Mouse (Mus musculus) heart, embryonic 11.5 days (tissue): ENCODE results near the gene Prkce. TPM values are rescaled to one million over a fixed set of nuclear protein-coding genes. Genes with fewer than 3 reads are reported as not detected.
"Not testable (repeated sequence)": the region's sequence is repeated elsewhere in the genome, so short reads cannot be mapped to it uniquely, and the experiment has no call there.

Experiments used
- ATAC-seq: fragments of 200-750 bp; cut with Nextera tagmentation; replicated peaks from 2 replicates; pipeline ENCODE4 v1.8.0; 2017; ENCODE audit warnings: moderate library complexity; ENCODE audit not compliant: insufficient number of reproducible peaks, low FRiP score, low TSS enrichment
- H3K27ac ChIP-seq: fragments of 300-500 bp; sonication (generic); 2 replicates; pipeline ENCODE4 v1.5.1; 2014; ENCODE audit warnings: mild to moderate bottlenecking, low read depth, low read length
- H3K27me3 ChIP-seq: fragments of 300-500 bp; sonication (generic); 2 replicates; pipeline ENCODE4 v1.6.1; 2014; ENCODE audit warnings: mild to moderate bottlenecking, low read length, mixed read lengths; ENCODE audit not compliant: control insufficient read depth, insufficient read depth
- H3K36me3 ChIP-seq: fragments of 300-500 bp; sonication (generic); 2 replicates; pipeline ENCODE4 v1.6.1; 2014; ENCODE audit warnings: mild to moderate bottlenecking, low read length, moderate library complexity, mixed read lengths; ENCODE audit not compliant: control insufficient read depth, insufficient read depth
- H3K4me1 ChIP-seq: fragments of 300-500 bp; sonication (generic); 2 replicates; pipeline ENCODE4 v1.6.1; 2014; ENCODE audit warnings: low read length; ENCODE audit not compliant: control insufficient read depth, insufficient read depth
- H3K4me2 ChIP-seq: fragments of 300-500 bp; sonication (generic); 2 replicates; pipeline ENCODE4 v1.6.1; 2014; ENCODE audit warnings: mild to moderate bottlenecking, moderate library complexity
- H3K4me3 ChIP-seq: fragments of 300-500 bp; sonication (generic); 2 replicates; pipeline ENCODE4 v1.5.1; 2014; ENCODE audit warnings: low read depth, low read length
- H3K9ac ChIP-seq: fragments of 300-500 bp; sonication (generic); 2 replicates; pipeline ENCODE4 v1.6.1; 2014; ENCODE audit warnings: mild to moderate bottlenecking, low read depth, low read length, moderate library complexity
- H3K9me3 ChIP-seq: fragments of 300-500 bp; sonication (generic); replicated peaks from 2 replicates; pipeline ENCODE4 v1.6.1; 2016; ENCODE audit warnings: low read length; ENCODE audit not compliant: control insufficient read depth
- WGBS: fragments of 180-500 bp; shearing (Covaris S2); extraction: QIAGEN DNeasy Blood & Tissue Kit; methylation state at CpG from one replicate; pipeline ENCODE4 v1.1.7; 2014; ENCODE audit not compliant: insufficient replicate concordance; 5-methylcytosine and 5-hydroxymethylcytosine counted together
- polyA plus RNA-seq: library from polyadenylated mRNA; unstranded; fragments of >200 nt; fragmentation: Nextera tagmentation; extraction: Ambion mirVana; gene quantifications from 2 replicates; pipeline ENCODE4 v1.2.1, GENCODE M21; 2014

Gene Prkce
- polyA plus RNA-seq, 1 experiment from 2014 or later = 12.8 TPM

- Histone ChIP-seq H3K4me2 (no peak overlapping the region), H3K4me3 (no peak overlapping the region), H3K27ac (peak overlapping the region; percentile 83), H3K27me3 (no peaks in the 10 kb centered on the region), H3K9me3 (no peaks in the 10 kb centered on the region), H3K36me3 (no peaks in the 10 kb centered on the region), H3K9ac (no peak overlapping the region), H3K4me1 (peaks cover 31% of the 10 kb centered on the region)
- ATAC-seq = no peak
- WGBS = 76% methylated on average over 7 of the region's 7 CpGs
These were observed 298.8 kb downstream of the Prkce start for GRCm38 (mm10) chr17:86466412-86466811.

- Histone ChIP-seq H3K4me1 (peaks cover 31% of the 10 kb centered on the region), H3K4me3 (no peak overlapping the region), H3K36me3 (no peaks in the 10 kb centered on the region), H3K27ac (peak overlapping the region; percentile 83), H3K9me3 (no peaks in the 10 kb centered on the region), H3K9ac (no peak overlapping the region; the same call in 1 of the 2 replicates), H3K4me2 (peak overlapping the region; percentile 54), H3K27me3 (no peaks in the 10 kb centered on the region)
- ATAC-seq = no peak
- 17% methylated on average over 7 of the region's 7 CpGs for WGBS
These were observed 299.3 kb downstream of the Prkce start for GRCm38 (mm10) chr17:86466871-86467270.

- 18% methylated on average over 10 of the region's 10 CpGs for WGBS
- ATAC-seq = no peak
- no peaks in the 10 kb centered on the region for H3K9me3 ChIP-seq
- H3K4me3 ChIP-seq = no peak overlapping the region
- H3K36me3 ChIP-seq = no peaks in the 10 kb centered on the region
- H3K4me1 ChIP-seq = peaks cover 31% of the 10 kb centered on the region
- H3K4me2 ChIP-seq = peak overlapping the region; percentile 54
- no peaks in the 10 kb centered on the region for H3K27me3 ChIP-seq
- peak overlapping the region; percentile 58 for H3K9ac ChIP-seq
- peak overlapping the region; percentile 83 for H3K27ac ChIP-seq
These were observed 299.8 kb downstream of the Prkce start for GRCm38 (mm10) chr17:86467291-86467898.

GRCm38 (mm10) chr17:86467967-86468366, 300.4 kb downstream of the Prkce start:
- Histone ChIP-seq H3K27me3 (no peaks in the 10 kb centered on the region), H3K36me3 (no peaks in the 10 kb centered on the region), H3K27ac (peak overlapping the region; percentile 83), H3K9ac (peak overlapping the region; percentile 58), H3K4me3 (no peak overlapping the region), H3K4me2 (peak overlapping the region; percentile 54), H3K4me1 (peaks cover 31% of the 10 kb centered on the region), H3K9me3 (no peaks in the 10 kb centered on the region)
- WGBS = 49% methylated on average over 5 of the region's 5 CpGs
- no peak for ATAC-seq

- H3K4me1 ChIP-seq = peaks cover 31% of the 10 kb centered on the region
- no peak overlapping the region for H3K27ac ChIP-seq
- H3K4me2 ChIP-seq = no peak overlapping the region
- WGBS = 78% methylated on average over 5 of the region's 5 CpGs
- H3K9ac ChIP-seq = no peak overlapping the region
- no peak overlapping the region for H3K4me3 ChIP-seq
- no peaks in the 10 kb centered on the region for H3K9me3 ChIP-seq
- H3K27me3 ChIP-seq = no peaks in the 10 kb centered on the region
- no peak for ATAC-seq
- H3K36me3 ChIP-seq = no peaks in the 10 kb centered on the region
These were observed 302.6 kb downstream of the Prkce start for GRCm38 (mm10) chr17:86470160-86470559.

GRCm38 (mm10) chr17:86471684-86472083, 304.1 kb downstream of the Prkce start:
- Histone ChIP-seq H3K9me3 (no peaks in the 10 kb centered on the region), H3K4me1 (peaks cover 28% of the 10 kb centered on the region), H3K36me3 (no peaks in the 10 kb centered on the region), H3K27me3 (no peaks in the 10 kb centered on the region), H3K9ac (no peak overlapping the region), H3K4me2 (no peak overlapping the region), H3K4me3 (no peak overlapping the region), H3K27ac (no peak overlapping the region)
- no peak for ATAC-seq
- 42% methylated on average over 5 of the region's 5 CpGs for WGBS

- ATAC-seq = no peak
- Histone ChIP-seq H3K4me3 (no peak overlapping the region), H3K27me3 (no peaks in the 10 kb centered on the region), H3K36me3 (no peaks in the 10 kb centered on the region), H3K9ac (no peak overlapping the region), H3K9me3 (no peaks in the 10 kb centered on the region), H3K27ac (no peak overlapping the region), H3K4me2 (no peak overlapping the region), H3K4me1 (no peaks in the 10 kb centered on the region; the same call in 1 of the 2 replicates)
- 57% methylated on average over 10 of the region's 10 CpGs for WGBS
These were observed 309.1 kb downstream of the Prkce start for GRCm38 (mm10) chr17:86476674-86477073.

GRCm38 (mm10) chr17:86477401-86477800, 309.8 kb downstream of the Prkce start:
- H3K9me3 ChIP-seq, ATAC-seq, H3K9ac ChIP-seq: not testable (repeated sequence)

GRCm38 (mm10) chr17:86479406-86479805, 311.8 kb downstream of the Prkce start:
- no peak for ATAC-seq
- no peak overlapping the region for H3K4me2 ChIP-seq
- no peaks in the 10 kb centered on the region for H3K27me3 ChIP-seq
- H3K9ac ChIP-seq = no peak overlapping the region
- H3K9me3 ChIP-seq = no peaks in the 10 kb centered on the region
- H3K4me1 ChIP-seq = 0 out of 2 replicates have a peak, but pooled peaks cover under 1% of the 10 kb centered on the region
- 77% methylated on average over 10 of the region's 10 CpGs for WGBS
- no peak overlapping the region for H3K4me3 ChIP-seq
- H3K27ac ChIP-seq = no peak overlapping the region
- no peaks in the 10 kb centered on the region; the same call in 1 of the 2 replicates for H3K36me3 ChIP-seq

More at GRCm38 (mm10) chr17:86477401-86477800, 309.8 kb downstream of the Prkce start:
- not testable (repeated sequence) for H3K4me3 ChIP-seq, H3K27me3 ChIP-seq, H3K27ac ChIP-seq, H3K4me1 ChIP-seq, H3K4me2 ChIP-seq, H3K36me3 ChIP-seq
